Comparison of ENCODE assay signal across 14 mouse cellular contexts in the genomic region with DNA sequence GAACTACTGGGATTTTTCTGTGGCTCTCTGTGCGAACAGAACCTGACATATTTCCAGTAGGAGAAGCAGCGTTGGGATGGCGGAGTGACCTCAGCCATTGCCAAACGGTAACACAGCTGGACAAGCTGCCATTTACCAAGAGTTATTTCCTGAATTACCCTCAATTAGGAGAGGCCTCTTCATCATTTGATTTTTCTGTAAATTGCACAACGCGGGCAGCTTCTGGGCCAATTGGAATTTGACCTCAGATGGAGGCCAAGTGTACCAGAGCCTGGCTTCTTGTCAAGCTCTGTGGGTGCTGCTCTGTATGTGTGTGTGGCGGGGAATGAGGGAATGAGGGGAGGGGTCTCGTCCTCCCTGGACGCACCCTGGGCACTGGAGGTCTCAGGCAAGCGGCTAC.
DNase-seq lines count a peak whose midpoint lies in the region; ATAC-seq and TF ChIP-seq lines count a peak whose summit lies in the region.
"Had no signal": no experiment of that assay in that cellular context is flagged by ENCODE, and none has a peak within 500 bp of the region (broad histone marks: within the 10 kb centered on the region; RNA-seq: fewer than 3 reads in every experiment).

No protein-coding gene starts in this region.

- no peak overlapping the region for H3K9ac ChIP-seq in limb, embryonic 11.5 days (ENCODE audit: low read length)
- H3K9ac ChIP-seq in intestine, embryonic 14.5 days (ENCODE audit: low read length) = no peak overlapping the region
- H3K9ac ChIP-seq in lung, postnatal 0 days (replicated peaks; ENCODE audit: low read depth) = no peak overlapping the region
- H3K9ac ChIP-seq: forebrain, postnatal 0 days had no signal

- H3K4me3 ChIP-seq in limb, embryonic 11.5 days (ENCODE audit: low read depth, low read length) = no peak overlapping the region
- no peak overlapping the region for H3K4me3 ChIP-seq in limb, embryonic 10.5 days
- H3K4me3 ChIP-seq in intestine, embryonic 14.5 days (ENCODE audit: low read depth, low read length) = no peak overlapping the region
- H3K4me3 ChIP-seq in lung, postnatal 0 days (ENCODE audit: low read depth, low read length) = no peak overlapping the region
- no peak overlapping the region for H3K4me3 ChIP-seq in gastrocnemius, adult 2 months
- H3K4me3 ChIP-seq: megakaryocyte, embryonic 14.5 days; myocyte had no signal

- H3K9me3 ChIP-seq in limb, embryonic 11.5 days (ENCODE audit: control insufficient read depth, low read length) = no peaks in the 10 kb centered on the region
- no peaks in the 10 kb centered on the region for H3K9me3 ChIP-seq in limb, embryonic 10.5 days (replicated peaks)
- no peaks in the 10 kb centered on the region for H3K9me3 ChIP-seq in intestine, embryonic 14.5 days (ENCODE audit: control insufficient read depth, low read length)
- no peaks in the 10 kb centered on the region for H3K9me3 ChIP-seq in lung, postnatal 0 days (ENCODE audit: low read length)
- H3K9me3 ChIP-seq: megakaryocyte, embryonic 14.5 days had no signal

- no peaks in the 10 kb centered on the region for H3K36me3 ChIP-seq in limb, embryonic 11.5 days (ENCODE audit: control insufficient read depth, insufficient read depth, low read length)
- H3K36me3 ChIP-seq in limb, embryonic 10.5 days = no peaks in the 10 kb centered on the region
- no peaks in the 10 kb centered on the region for H3K36me3 ChIP-seq in intestine, embryonic 14.5 days (ENCODE audit: control insufficient read depth, insufficient read depth, low read length)
- no peaks in the 10 kb centered on the region for H3K36me3 ChIP-seq in lung, postnatal 0 days (ENCODE audit: insufficient read depth, low read length)

- H3K27ac ChIP-seq in limb, embryonic 11.5 days (replicated peaks; ENCODE audit: low read depth, low read length) = 0 out of 2 replicates have a peak overlapping the region, but pooled peaks have one; percentile 15
- H3K27ac ChIP-seq in limb, embryonic 10.5 days = no peak overlapping the region
- H3K27ac ChIP-seq in intestine, embryonic 14.5 days (ENCODE audit: low read depth) = no peak overlapping the region
- no peak overlapping the region for H3K27ac ChIP-seq in lung, postnatal 0 days (ENCODE audit: low read length)
- H3K27ac ChIP-seq in gastrocnemius, adult 2 months = no peak overlapping the region

- 64% methylated on average over 10 of the region's 10 CpGs for WGBS in limb, embryonic 11.5 days
- WGBS in limb, embryonic 10.5 days = 68% methylated on average over 10 of the region's 10 CpGs
- 39% methylated on average over 10 of the region's 10 CpGs for WGBS in intestine, embryonic 14.5 days
- WGBS in lung, postnatal 0 days = 40% methylated on average over 10 of the region's 10 CpGs

- intact Hi-C loops in gastrocnemius, adult 2 months (cut with DNase I) = no loop called here

- no peak for DNase-seq in limb, embryonic 11.5 days (ENCODE audit: low spot score)
- DNase-seq in limb, embryonic 10.5 days (ENCODE audit: low spot score) = no peak
- DNase-seq in adrenal gland, postnatal 10 days = peak; percentile 74
- no peak for DNase-seq in intestine, embryonic 14.5 days (ENCODE audit: low spot score)
- DNase-seq in lung, postnatal 0 days (ENCODE audit: low spot score) = peak; percentile 58
- no peak for DNase-seq in gastrocnemius, adult 2 months
- no peak for DNase-seq in cerebellum, adult 9-11 months
- DNase-seq in heart, adult 8-10 months (ENCODE audit: low spot score) = no peak
- DNase-seq: embryo, embryonic 11 days; forebrain, postnatal 0 days; left cerebral cortex, postnatal 4 days had no signal

- no peak for TF ChIP-seq CTCF in lung, postnatal 0 days (IDR thresholded peaks at IDR 0.05)
- no peak for TF ChIP-seq CTCF in gastrocnemius, adult 2 months (IDR thresholded peaks at IDR 0.05)

- no peak for TF ChIP-seq EP300 in lung, postnatal 0 days (IDR thresholded peaks at IDR 0.05)

- no peaks in the 10 kb centered on the region for H3K27me3 ChIP-seq in limb, embryonic 11.5 days (ENCODE audit: control insufficient read depth, insufficient read depth, low read length)
- H3K27me3 ChIP-seq in limb, embryonic 10.5 days (ENCODE audit: low read depth, poor library complexity, severe bottlenecking) = no peaks in the 10 kb centered on the region
- H3K27me3 ChIP-seq in intestine, embryonic 14.5 days (replicated peaks; ENCODE audit: control insufficient read depth, insufficient read depth, low read length) = no peaks in the 10 kb centered on the region
- no peaks in the 10 kb centered on the region for H3K27me3 ChIP-seq in lung, postnatal 0 days (replicated peaks; ENCODE audit: insufficient read depth, low read length)
- H3K27me3 ChIP-seq: CH12.LX; megakaryocyte, embryonic 14.5 days had no signal

- ATAC-seq in limb, embryonic 11.5 days (ENCODE audit: insufficient number of reproducible peaks, low FRiP score, low TSS enrichment, low read depth) = no peak
- ATAC-seq in intestine, embryonic 14.5 days (replicated peaks; ENCODE audit: low FRiP score, low TSS enrichment, low read depth) = 0 out of 2 replicates have a peak, but pooled peaks have one; percentile 41
- peak; percentile 62 for ATAC-seq in lung, postnatal 0 days
- ATAC-seq: forebrain, postnatal 0 days had no signal

- H3K4me2 ChIP-seq in limb, embryonic 11.5 days (ENCODE audit: low read depth, severe bottlenecking) = no peak overlapping the region
- H3K4me2 ChIP-seq in intestine, embryonic 14.5 days (ENCODE audit: low read length) = no peak overlapping the region
- H3K4me2 ChIP-seq in lung, postnatal 0 days (replicated peaks; ENCODE audit: low read depth, low read length) = no peak overlapping the region

- H3K4me1 ChIP-seq in limb, embryonic 11.5 days (ENCODE audit: control insufficient read depth, insufficient read depth, low read length) = peaks cover 29% of the 10 kb centered on the region
- H3K4me1 ChIP-seq in limb, embryonic 10.5 days = peaks cover 60% of the 10 kb centered on the region
- peaks cover 5% of the 10 kb centered on the region; the same call in 1 of the 2 replicates for H3K4me1 ChIP-seq in intestine, embryonic 14.5 days (replicated peaks; ENCODE audit: control insufficient read depth, insufficient read depth, low read length)
- no peaks in the 10 kb centered on the region; the same call in 1 of the 2 replicates for H3K4me1 ChIP-seq in lung, postnatal 0 days (ENCODE audit: insufficient read depth, low read depth, low read length)

Comparison
In these comparisons a context has a peak if more than half of its experiments do, and no peak if none do; other contexts are left out.
1. DNase-seq: peak in adrenal gland, postnatal 10 days (single experiment) and lung, postnatal 0 days (single experiment); none in limb, embryonic 11.5 days (single experiment), limb, embryonic 10.5 days (single experiment), intestine, embryonic 14.5 days (single experiment), gastrocnemius, adult 2 months (single experiment), cerebellum, adult 9-11 months (single experiment) and heart, adult 8-10 months (single experiment).